Mouse (Mus musculus) R1 (cell line): Measurements from ENCODE around the gene Tada1.

Source experiments
- DNase-seq: peaks from one replicate; pipeline ENCODE4 v3.0.0-alpha.2; 2018; ENCODE audit warnings: low read depth, low spot score

The Tada1 gene

DNA sequence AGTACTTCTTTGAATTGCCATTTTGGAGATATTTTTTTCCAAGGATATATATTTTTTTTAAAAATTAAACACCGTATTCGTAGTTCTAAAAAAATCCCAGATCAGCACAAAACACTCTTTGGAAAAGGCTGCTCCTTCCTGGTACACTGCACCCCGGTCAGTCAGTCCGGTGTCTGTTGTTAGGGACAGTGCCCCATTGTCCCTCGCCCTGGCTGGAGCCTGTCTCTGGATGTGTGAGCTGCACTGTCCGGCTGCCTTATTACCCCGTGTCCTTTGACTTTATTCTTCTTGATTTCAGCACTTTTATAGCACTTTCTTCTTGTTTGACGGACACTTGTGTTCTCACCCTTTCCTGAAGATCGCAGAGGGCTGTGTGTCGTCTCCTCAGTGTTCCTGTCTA, 5.7 kb downstream of the Tada1 start:
- DNase-seq: no peak

DNA sequence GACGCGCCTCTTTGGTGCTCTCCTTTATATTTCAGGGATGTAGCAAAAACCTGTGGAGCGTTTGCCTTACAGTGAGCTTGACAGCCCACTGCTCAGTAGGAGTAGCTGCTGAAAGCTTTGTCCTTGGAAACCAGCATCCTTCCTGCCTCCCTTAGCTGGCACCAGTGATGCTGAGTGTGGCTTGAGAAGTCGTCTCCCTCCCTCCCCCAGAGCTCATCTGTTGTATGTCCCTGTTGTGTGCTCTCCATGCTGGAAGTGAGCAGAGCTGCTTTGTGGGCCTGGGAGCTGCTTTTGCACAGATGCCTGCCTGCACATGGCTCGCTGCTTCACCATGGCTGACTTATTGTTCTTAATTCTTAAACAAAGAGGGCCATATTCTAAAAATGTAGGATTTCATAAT, 6.5 kb downstream of the Tada1 start:
- DNase-seq: no peak

DNA sequence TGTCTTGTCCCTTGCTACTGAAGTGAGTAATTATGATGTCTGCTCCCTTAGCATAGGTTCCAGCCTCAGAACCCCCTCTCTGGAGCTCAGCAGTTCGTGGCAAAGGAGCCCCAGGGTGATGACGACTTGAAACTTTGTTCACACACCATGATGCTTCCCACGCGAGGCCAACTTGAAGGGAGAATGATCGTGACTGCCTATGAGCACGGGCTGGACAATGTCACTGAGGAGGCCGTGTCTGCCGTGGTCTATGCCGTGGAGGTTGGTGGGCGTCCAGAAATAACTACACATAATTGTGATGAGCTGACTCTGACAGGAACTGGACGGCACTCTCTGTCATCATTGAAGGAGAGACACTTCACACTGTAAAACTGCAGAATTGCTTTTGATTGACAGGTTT, 9.6 kb downstream of the Tada1 start:
- DNase-seq: no peak

DNA sequence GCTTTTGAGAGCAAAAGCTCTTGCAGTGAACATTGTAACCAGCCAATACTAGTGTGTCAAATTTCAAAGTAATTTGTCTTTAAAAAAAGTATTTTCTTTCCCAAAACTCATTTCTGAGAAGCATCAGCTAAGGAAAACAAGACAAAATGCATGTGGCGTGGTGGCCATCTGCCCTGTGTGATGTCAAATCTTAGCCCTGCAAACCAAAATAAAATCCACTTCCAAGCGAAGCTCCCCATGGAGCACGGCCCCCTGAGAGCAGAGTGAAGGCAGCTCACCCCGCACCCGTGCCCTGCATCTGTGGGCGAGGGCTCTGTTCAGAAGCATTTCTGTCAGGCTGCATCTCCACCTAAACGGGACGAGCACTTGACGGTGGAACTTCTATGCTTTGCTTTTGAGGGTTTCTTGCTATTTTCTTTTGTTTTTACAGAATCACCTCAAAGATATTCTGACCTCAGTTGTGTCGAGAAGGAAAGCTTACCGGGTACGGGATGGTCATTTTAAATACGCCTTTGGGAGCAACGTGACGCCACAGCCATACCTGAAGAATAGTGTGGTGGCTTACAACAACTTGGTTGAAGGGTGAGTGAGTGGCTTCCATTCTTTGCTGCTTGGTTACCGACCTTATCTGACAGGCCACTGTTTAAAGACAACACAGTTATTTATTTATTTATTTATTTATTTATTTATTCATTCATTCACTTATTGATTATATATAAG, 10.7 kb downstream of the Tada1 start:
- no peak for DNase-seq

DNA sequence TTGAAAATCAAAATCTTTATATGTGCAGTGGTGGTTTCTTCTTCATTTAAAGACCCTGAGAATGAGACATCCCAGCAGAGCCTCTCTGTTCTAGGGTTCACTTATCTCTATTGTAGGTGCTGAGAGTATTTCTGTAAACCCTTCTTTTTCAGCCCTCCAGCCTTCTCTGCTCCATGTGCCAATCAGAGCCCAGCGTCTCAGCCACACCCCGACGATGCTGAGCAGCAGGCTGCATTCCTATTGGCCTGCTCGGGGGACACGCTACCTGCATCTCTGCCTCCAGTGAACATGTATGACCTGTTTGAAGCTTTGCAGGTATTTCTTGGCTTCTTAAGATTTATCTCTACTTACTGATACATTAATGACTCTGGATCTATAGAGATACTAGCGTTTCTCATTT, 12.8 kb downstream of the Tada1 start:
- no peak for DNase-seq

DNA sequence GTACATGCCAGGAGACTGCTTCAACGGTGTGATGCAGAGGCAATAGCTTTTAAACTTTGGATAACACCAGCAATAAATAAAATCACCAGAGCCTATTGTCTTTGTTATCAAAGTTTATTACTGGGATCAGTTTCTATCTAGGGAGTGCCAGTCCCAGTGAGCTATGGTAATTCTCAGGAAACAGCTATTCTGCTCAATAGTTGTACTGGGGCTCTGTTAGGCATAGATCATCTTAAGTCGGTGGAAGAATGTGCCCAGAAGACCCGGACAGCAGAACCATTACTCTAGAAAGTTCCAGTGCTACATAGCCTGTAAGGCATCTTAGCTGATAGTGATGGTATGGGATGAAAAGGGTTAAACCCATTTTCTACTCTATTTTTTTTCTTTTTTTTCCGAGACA, 15.9 kb downstream of the Tada1 start:
- DNase-seq: no peak

DNA sequence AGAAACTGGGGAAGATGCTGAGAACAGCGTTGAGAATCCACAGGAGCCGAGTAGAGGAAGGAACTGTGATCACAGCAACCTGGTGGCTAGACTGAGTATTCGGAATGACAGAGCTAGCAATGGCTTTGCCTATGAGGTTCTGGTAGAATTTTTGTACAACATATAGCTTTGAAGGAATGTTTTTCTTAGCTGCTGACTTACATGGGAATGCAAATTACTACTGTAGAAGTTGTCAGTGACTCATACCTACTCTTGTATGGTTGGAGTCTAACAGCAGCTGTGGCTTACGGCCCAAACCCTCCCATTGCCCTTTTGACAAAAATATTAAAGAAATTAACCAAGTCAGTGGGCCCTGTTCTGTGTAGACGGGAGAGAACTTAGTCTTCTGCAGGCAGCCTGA, 16.8 kb downstream of the Tada1 start:
- no peak for DNase-seq

DNA sequence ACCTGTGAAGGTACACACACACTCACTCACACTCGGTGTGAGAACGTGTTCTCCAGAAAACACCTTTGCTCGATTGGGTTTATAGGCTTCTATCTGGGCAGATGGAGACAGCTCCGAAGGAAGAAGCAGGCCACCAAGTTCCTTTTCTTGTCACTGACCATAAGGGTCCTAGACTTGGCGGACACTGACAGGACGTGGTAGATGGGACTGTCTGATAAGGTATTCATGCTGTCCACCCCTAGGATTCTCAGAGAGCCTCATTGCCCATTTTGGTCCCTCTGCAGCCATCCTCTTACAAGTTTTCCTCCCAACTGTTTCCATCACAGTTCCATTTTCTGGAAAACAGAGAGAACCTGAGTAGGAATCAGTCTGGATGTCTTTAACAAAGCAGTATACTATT, 17.5 kb downstream of the Tada1 start:
- no peak for DNase-seq

DNA sequence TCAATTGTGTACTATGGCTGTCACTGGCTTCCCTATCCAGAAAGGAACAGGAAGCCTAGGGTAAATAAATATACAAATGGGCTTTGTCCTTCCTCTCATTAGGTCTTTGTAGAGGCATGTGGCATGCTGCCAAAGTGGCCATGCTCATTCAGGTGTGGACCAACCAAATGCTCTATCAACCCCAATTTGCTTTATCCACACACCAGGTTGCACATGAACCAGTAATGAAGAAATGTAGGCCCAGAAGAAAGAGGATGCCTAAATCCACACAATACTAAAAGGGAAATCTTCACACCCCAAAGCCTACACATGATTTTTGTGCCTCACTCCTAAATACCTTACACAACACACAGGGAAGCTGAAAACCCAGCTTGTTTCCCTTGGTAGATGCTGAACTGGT, 22.6 kb downstream of the Tada1 start:
- DNase-seq: no peak

DNA sequence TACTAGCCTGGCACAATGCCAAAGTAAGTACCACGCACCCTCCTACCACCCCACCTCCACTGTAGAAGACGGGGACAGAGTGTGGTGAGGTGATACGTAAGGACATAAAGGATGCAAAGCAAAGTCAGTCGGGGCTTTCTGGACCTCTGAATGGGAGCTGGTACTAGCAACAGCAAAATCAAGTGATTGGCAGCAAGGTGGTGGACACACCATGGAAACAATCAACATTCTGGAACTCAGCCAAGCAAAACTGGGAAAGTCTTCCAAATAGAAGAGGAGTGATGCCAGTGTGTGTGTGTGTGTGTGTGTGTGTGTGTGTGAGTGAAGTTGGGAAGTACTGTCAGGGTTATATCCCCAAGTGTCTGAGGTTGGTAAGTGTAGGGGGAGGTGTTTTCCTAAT, 23.1 kb downstream of the Tada1 start:
- DNase-seq: no peak

DNA sequence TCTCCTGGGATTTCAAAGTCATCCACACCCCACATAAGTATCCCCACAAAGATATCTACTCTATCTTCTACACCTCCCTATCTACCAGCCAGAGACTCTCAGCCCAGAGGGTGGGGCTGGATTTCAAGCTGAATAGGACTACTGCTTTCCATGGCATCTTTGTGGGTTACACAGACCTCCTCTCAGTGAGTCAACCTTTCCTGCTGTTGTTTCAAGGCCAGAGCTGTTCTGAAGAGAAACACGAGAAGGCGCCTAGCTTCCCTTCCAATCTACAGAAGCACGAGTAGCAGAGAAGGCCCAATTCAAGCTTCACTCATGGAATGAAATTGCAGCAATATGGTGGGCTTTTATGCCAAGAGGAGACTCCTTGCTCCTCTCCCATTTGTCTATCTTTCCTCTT, 24.9 kb downstream of the Tada1 start:
- DNase-seq: no peak

DNA sequence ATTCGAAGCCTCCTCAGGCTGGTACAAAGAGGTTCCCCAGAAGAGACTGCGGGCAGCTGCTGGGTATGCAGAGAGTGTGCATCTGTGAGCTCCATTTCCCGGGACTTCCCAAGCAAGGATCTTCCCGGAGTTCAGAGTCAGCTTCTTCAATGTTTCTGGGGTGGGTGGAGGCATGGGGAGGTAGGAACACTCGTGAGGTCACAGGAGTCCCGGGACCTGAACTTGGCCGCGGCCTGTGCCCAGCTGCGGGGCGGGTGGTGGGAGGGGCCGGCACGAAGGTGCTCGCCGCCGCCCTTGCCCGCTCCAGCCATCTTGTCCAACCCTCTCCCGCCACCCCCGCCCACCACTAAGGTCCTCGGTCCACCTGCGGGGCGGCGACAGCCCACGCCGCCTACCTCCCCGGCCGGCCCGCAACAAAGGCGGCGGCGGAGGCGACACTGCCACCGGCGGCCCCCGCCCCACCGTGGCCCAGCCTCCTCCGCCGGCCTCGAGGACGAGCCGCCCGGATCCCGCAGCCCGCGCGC, 30.3 kb downstream of the Tada1 start:
- peak; percentile 30 for DNase-seq

DNA sequence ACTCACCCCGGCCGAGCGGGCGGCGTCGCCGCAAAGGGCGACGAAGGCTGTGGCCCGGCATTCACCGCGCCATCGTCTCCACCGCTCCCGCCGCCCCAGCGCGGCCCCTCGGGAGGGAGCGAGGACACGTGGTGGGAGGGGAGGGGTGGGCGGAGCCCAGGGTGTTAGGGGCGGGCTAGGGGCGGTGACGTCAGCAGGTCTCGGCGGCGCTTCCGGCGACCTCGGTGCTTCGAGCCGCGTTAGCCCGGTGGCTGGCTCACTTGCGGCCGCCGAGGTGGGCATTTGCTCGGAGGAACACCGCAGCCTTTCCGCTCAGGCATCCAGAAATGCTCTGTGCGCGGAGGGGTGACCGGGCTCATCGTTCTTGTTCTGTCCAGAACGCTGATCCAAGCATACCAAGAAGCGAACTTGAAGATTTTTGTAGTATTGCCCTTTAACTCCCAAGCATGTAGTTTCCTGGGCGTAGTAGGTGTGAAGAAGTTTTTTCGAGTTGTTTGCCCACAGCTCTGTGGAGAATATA, 30.9 kb downstream of the Tada1 start, which contains the start of gene Pogk:
Gene Pogk, minus strand, starts transcription at position 163 of the 520 bp plus-strand sequence.
- peak; percentile 53 for DNase-seq

DNA sequence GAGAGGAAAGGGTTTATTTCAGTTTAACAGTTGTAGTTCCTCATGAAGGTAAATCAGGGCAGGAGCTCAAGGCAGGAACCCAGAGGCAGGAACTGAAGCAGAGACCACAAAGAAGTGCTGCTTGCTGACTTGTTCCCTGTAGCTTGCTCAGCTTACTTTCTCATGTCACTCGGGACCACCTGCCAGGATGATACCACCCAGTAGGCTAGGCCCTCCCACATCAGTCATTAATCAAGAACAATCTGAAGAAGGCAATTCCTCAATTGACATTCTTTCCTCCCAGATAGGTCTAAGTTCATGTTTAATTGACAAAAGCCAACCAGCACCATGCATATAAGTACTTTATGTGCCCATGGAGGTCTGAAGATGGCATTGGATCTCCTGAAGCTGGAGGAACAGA, 32.6 kb downstream of the Tada1 start:
- DNase-seq: no peak

DNA sequence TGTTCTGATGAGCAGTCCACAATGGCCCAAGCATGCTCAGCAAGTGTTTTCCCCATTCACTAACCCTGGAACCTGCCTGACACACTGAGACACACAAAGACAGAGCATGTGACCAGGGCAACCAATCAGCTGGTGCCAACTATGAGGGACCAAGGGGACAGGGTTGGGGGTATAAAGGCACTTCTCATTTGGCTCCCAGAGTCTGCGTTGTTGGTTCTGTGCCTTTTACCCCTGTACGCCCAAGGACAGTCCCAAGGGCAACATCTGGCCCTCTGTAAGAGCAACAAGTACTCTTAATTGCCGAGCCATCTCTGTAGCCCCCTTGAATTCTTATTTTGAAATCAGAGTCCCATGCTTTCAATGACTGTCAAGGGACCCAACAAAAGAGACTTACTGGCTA, 33.4 kb downstream of the Tada1 start:
- DNase-seq: no peak

DNA sequence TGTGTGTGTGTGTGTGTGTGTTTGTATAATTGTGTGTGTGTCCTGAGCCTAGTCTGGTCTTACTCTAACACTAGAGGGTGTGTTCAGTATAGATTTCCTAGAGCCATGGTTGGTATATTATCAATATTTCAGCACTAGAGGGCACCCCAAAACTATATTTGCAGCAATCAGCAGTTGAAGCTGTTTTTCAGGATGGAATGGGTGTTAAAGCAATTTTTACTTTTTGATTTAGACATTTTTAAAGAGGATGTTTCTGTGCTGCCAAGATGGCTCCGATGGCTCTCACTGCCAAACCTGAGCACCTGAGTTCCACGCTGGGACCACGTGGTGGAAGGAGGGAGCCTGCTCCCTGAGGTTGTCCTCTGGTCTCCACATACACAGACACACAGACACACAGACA, 50.2 kb downstream of the Tada1 start:
- no peak for DNase-seq

DNA sequence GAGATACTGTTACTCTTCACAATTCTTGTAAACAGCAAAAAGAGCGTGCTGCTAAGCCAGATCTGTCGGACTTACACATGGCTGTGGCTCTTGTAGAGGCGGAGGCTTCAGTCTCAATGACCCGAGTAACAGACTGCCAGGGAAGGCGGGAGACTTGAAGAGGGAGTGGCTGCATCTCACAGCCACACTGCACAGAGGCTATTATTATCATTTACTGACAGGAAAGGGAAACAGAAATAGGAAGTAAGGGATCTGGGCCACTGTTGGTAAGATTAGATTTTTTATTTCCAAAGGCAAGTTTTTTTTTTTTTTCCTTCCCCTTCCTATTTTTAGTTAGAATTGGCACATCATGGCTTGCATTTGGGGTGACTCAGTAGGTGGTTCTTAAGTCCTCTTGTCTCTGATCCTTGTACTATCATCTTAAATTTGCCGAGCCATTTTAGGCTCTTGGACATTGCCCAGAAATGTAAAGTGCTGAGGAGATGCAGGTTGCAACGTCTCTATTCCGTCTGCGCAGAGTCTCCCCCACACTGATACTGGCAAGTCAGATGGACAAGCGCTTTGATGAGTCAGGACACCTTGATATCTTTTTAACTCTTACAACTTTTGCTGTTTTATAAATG, 51.0 kb downstream of the Tada1 start:
- no peak for DNase-seq

DNA sequence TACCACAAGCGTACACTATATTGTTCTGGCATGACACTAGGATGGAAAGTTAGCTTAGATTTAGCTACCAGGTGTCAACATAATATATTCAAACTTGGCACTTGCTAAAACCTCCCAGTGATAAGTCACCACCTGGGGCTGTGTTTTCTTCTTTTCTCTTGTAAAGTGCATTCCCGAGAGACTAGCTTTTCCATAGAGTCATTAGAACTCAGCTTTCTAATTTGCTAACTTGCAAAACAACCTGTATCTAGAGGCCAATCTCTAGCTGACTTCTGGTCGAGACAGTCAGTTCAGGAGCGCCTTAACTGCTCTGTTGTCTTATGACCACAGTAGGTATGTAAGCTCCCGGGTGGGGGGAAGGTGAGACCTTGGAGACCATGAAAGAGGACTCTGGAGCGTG, 60.5 kb downstream of the Tada1 start:
- DNase-seq: no peak

DNA sequence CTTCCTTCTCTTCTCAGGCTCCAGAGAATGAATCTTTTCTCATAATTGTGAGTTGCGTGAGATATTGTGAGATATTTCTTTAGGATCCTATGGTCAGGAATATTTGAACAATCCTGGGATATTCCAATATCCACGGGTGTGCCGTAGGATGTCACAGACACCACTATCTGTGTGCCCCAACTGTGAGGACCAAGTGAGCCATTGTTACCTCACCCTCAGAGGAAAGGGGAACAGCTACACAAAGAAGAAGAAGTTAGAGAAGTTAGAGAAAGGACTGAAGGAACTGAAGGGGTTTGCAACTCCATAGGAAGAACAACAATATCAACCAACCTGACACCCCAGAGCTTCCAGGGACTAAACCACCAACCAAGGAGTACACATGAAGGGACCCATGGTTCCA, 63.1 kb downstream of the Tada1 start:
- no peak for DNase-seq
